Mouse (Mus musculus): Measurements from ENCODE around the gene Etv6.

DNA sequence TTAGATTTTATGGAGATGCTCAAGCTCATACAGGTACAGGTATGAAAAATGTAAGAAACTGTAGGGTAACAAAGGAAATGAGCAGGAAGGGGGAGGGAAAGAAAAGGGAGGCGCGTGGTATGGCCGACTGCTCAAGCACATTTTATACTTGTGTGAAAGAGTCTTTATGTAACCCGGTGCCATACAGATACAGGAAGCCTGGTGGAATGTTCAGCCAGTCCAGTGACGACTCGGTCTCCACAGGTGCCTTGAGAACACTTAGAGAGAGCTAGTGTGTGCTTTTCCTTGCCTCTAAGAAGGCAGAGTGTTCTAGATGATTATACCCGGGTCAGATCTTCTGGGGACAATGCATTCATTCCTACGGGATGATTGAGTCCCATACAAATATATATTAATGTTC is 215.9 kb downstream of the Etv6 start:
- TF ChIP-seq CTCF (IDR thresholded peaks at IDR 0.05; ENCODE audit: control insufficient read depth, insufficient read depth, insufficient replicate concordance, low read depth, low read length): no peak
- no peak for TF ChIP-seq POLR2A (IDR thresholded peaks at IDR 0.05; ENCODE audit: control insufficient read depth, low read depth, low read length)

Data from testis, adult 2 months (tissue).